Mouse (Mus musculus) midbrain, embryonic 13.5 days (tissue): ENCODE measurements at regions not wholly inside any gene's neighbourhood (a gene's known extent, or its start where the extent isn't known, plus 50 kb on each side); places are given as distances from the start of the nearest gene placed in this dataset.

Experiments
- ATAC-seq: fragments of 200-750 bp; cut with Nextera tagmentation; 2 replicates; pipeline ENCODE4 v1.8.0; 2017; ENCODE audit warnings: mild to moderate bottlenecking, moderate TSS enrichment, moderate library complexity
- H3K27ac ChIP-seq: fragments of 300-500 bp; sonication (generic); 2 replicates; pipeline ENCODE4 v1.5.1; 2015; ENCODE audit warnings: inconsistent platforms, mild to moderate bottlenecking, moderate library complexity
- H3K27me3 ChIP-seq: fragments of 300-500 bp; sonication (generic); 2 replicates; pipeline ENCODE4 v1.6.1; 2015; ENCODE audit warnings: mild to moderate bottlenecking, inconsistent platforms
- H3K36me3 ChIP-seq: fragments of 300-500 bp; sonication (generic); 2 replicates; pipeline ENCODE4 v1.6.1; 2015; ENCODE audit warnings: mild to moderate bottlenecking, inconsistent platforms
- H3K4me1 ChIP-seq: fragments of 300-500 bp; sonication (generic); replicated peaks from 2 replicates; pipeline ENCODE4 v1.6.1; 2015; ENCODE audit warnings: inconsistent platforms
- H3K4me2 ChIP-seq: fragments of 300-500 bp; sonication (generic); replicated peaks from 2 replicates; pipeline ENCODE4 v1.6.1; 2015; ENCODE audit warnings: moderate library complexity, mild to moderate bottlenecking, inconsistent platforms
- H3K4me3 ChIP-seq: fragments of 300-500 bp; sonication (generic); replicated peaks from 2 replicates; pipeline ENCODE4 v1.5.1; 2015; ENCODE audit warnings: mild to moderate bottlenecking, inconsistent platforms
- H3K9ac ChIP-seq: fragments of 300-500 bp; sonication (generic); replicated peaks from 2 replicates; pipeline ENCODE4 v1.6.1; 2015; ENCODE audit warnings: mild to moderate bottlenecking, inconsistent platforms
- H3K9me3 ChIP-seq: fragments of 300-500 bp; sonication (generic); 2 replicates; pipeline ENCODE4 v1.6.1; 2016; ENCODE audit warnings: mild to moderate bottlenecking, inconsistent platforms
- WGBS: fragments of 180-500 bp; shearing (Covaris S2); methylation state at CpG from one replicate; pipeline ENCODE4 v1.1.7; 2015; 5-methylcytosine and 5-hydroxymethylcytosine counted together

GRCm38 (mm10) chr16:93486646-93487550 is 117.0 kb downstream of the Setd4 start:
- no peak overlapping the region for H3K4me2 ChIP-seq
- WGBS: 78% methylated on average over 26 of the region's 26 CpGs

DNA sequence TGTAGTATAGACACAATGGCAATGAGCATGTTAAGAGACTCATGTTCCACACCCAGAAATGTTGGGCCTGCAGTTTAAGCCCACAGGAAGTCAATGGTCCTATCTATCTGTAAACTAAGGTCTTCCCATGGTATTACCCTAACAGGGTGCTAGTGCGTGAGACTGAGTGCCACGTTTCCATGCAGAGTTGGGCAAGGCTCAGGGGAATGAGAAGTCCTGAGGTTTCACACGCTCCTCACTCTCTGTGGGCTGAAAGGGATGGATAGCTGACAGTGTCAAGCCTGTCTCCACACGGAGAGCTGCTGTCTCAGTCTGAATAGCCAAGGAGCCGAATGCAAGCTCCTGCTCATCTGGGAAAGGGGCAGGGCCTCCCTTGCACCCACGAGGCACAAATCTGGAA is 133.9 kb downstream of the Setd4 start:
- no peak for ATAC-seq
- no peak overlapping the region for H3K27ac ChIP-seq
- no peak overlapping the region for H3K4me2 ChIP-seq
- peaks cover 14% of the 10 kb centered on the region for H3K9me3 ChIP-seq
- H3K36me3 ChIP-seq: no peaks in the 10 kb centered on the region
- H3K4me1 ChIP-seq: no peaks in the 10 kb centered on the region
- WGBS: 82% methylated on average over 6 of the region's 6 CpGs
- no peak overlapping the region for H3K4me3 ChIP-seq
- no peak overlapping the region for H3K9ac ChIP-seq
- no peaks in the 10 kb centered on the region for H3K27me3 ChIP-seq

More at GRCm38 (mm10) chr16:93486646-93487550, 117.0 kb downstream of the Setd4 start:
- no peaks in the 10 kb centered on the region for H3K36me3 ChIP-seq
- H3K9ac ChIP-seq: no peak overlapping the region
- H3K4me3 ChIP-seq: no peak overlapping the region
- no peaks in the 10 kb centered on the region for H3K27me3 ChIP-seq
- no peak overlapping the region for H3K27ac ChIP-seq
- ATAC-seq: no peak
- no peaks in the 10 kb centered on the region for H3K4me1 ChIP-seq
- H3K9me3 ChIP-seq: 0 out of 2 replicates have a peak, but pooled peaks cover 4% of the 10 kb centered on the region

GRCm38 (mm10) chr16:93465741-93466140 is 138.1 kb downstream of the Setd4 start:
- 86% methylated on average over 5 of the region's 5 CpGs for WGBS

GRCm38 (mm10) chr16:93464898-93465297 is 139.0 kb downstream of the Setd4 start:
- no peak overlapping the region for H3K27ac ChIP-seq
- no peaks in the 10 kb centered on the region for H3K4me1 ChIP-seq
- no peaks in the 10 kb centered on the region for H3K27me3 ChIP-seq
- no peak for ATAC-seq
- no peak overlapping the region for H3K4me2 ChIP-seq
- 66% methylated on average over 2 of the region's 2 CpGs for WGBS
- no peaks in the 10 kb centered on the region for H3K36me3 ChIP-seq
- H3K4me3 ChIP-seq: no peak overlapping the region
- no peaks in the 10 kb centered on the region for H3K9me3 ChIP-seq
- H3K9ac ChIP-seq: no peak overlapping the region

More at GRCm38 (mm10) chr16:93465741-93466140, 138.1 kb downstream of the Setd4 start:
- no peaks in the 10 kb centered on the region for H3K36me3 ChIP-seq
- H3K4me3 ChIP-seq: no peak overlapping the region
- no peaks in the 10 kb centered on the region for H3K9me3 ChIP-seq
- H3K27me3 ChIP-seq: no peaks in the 10 kb centered on the region
- H3K4me2 ChIP-seq: no peak overlapping the region
- no peak overlapping the region for H3K9ac ChIP-seq
- H3K4me1 ChIP-seq: no peaks in the 10 kb centered on the region
- no peak overlapping the region for H3K27ac ChIP-seq
- no peak for ATAC-seq

- Histone ChIP-seq H3K4me1 (peaks cover 13% of the 10 kb centered on the region), H3K4me3 (no peak overlapping the region), H3K4me2 (no peak overlapping the region), H3K9me3 (no peaks in the 10 kb centered on the region), H3K9ac (no peak overlapping the region), H3K36me3 (no peaks in the 10 kb centered on the region), H3K27ac (no peak overlapping the region), H3K27me3 (no peaks in the 10 kb centered on the region)
- 83% methylated on average over 13 of the region's 13 CpGs for WGBS
- no peak for ATAC-seq
Observed at GRCm38 (mm10) chr16:93463405-93463804, 140.5 kb downstream of the Setd4 start.

DNA sequence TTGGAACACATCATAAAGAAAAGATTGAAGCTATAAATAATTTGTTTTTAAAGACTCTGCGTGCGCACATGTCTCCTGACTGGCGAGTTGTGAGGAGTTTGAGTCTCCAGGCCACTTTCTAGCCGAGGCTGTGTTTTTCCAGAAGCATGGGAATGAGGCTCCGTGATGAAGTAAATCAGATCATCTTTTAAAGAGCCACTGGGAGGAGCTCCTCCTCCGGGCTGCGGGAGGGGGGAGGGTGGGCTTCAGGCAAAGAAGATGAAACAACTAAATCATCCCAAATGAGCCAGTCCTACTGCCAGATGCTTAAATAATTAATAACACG is 141.6 kb downstream of the Setd4 start:
- Histone ChIP-seq H3K4me2 (no peak overlapping the region), H3K4me1 (peaks cover 13% of the 10 kb centered on the region), H3K36me3 (no peaks in the 10 kb centered on the region), H3K27me3 (no peaks in the 10 kb centered on the region), H3K4me3 (no peak overlapping the region), H3K9ac (no peak overlapping the region), H3K27ac (no peak overlapping the region), H3K9me3 (no peaks in the 10 kb centered on the region)
- no peak for ATAC-seq
- WGBS: 55% methylated on average over 8 of the region's 8 CpGs

DNA sequence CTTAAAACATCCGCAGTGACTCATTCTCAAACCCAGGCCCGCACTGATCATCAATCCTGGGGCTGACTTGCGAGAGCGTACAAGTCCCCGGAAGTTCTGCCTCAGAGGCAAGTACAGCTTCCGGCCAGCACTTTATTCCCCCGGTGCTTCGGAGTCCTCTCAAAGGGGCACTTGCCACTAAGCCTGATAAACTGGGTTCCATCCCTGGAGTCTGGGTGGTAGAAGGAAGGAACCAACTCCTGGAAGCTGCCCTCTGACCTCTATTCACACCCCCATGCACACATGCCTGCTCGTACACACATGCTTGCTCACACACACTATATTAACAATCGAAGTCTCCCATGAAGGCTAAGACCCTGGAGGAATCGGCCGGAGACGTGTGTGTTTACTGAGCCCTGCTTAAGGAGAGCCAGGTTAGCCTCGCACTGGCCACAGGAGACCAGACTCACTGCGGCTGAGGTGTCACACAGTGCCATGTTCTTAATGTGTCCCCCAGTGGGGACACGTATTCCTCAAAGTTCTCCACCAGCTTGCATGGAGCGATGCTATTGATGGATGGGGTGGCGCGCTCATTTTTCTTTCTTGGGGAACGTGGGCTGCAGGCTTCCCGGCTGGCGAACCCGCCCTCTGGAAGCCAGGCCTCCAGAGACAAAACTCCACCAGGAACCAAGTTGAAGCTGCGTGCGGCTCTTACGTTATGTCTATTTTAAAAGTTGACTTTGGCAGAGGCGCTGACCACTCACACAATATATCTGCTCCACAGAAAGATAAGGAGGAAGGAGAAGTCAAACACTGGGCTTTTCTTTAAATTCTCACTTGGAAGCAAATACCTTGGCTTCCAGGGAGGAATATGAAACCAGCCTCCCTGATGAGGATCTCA is 142.2 kb downstream of the Setd4 start:
- Histone ChIP-seq H3K36me3 (no peaks in the 10 kb centered on the region), H3K27ac (no peak overlapping the region), H3K4me1 (peaks cover 13% of the 10 kb centered on the region), H3K27me3 (no peaks in the 10 kb centered on the region), H3K9ac (no peak overlapping the region), H3K9me3 (no peaks in the 10 kb centered on the region), H3K4me3 (no peak overlapping the region), H3K4me2 (no peak overlapping the region)
- no peak for ATAC-seq
- WGBS: 93% methylated on average over 27 of the region's 27 CpGs

GRCm38 (mm10) chr16:93459497-93460240 is 144.2 kb downstream of the Setd4 start:
- ATAC-seq: peak; percentile 40; the same call in 1 of the 2 replicates
- no peak overlapping the region for H3K4me2 ChIP-seq

GRCm38 (mm10) chr16:93458598-93459496 is 145.0 kb downstream of the Setd4 start:
- 0 out of 2 replicates have a peak overlapping the region, but pooled peaks have one; percentile 11 for H3K27ac ChIP-seq
- H3K9ac ChIP-seq: no peak overlapping the region
- peak overlapping the region; percentile 39 for H3K4me2 ChIP-seq
- 43% methylated on average over 25 of the region's 25 CpGs for WGBS
- no peaks in the 10 kb centered on the region for H3K36me3 ChIP-seq
- H3K9me3 ChIP-seq: no peaks in the 10 kb centered on the region
- H3K4me1 ChIP-seq: peaks cover 13% of the 10 kb centered on the region
- no peaks in the 10 kb centered on the region for H3K27me3 ChIP-seq
- H3K4me3 ChIP-seq: no peak overlapping the region
- ATAC-seq: peak; percentile 56; the same call in 1 of the 2 replicates

More at GRCm38 (mm10) chr16:93459497-93460240, 144.2 kb downstream of the Setd4 start:
- Histone ChIP-seq H3K4me1 (peaks cover 13% of the 10 kb centered on the region), H3K9ac (no peak overlapping the region), H3K9me3 (no peaks in the 10 kb centered on the region), H3K27ac (0 out of 2 replicates have a peak overlapping the region, but pooled peaks have one; percentile 11), H3K27me3 (no peaks in the 10 kb centered on the region), H3K4me3 (no peak overlapping the region), H3K36me3 (no peaks in the 10 kb centered on the region)
- 59% methylated on average over 12 of the region's 12 CpGs for WGBS

- no peaks in the 10 kb centered on the region for H3K9me3 ChIP-seq
- no peaks in the 10 kb centered on the region for H3K36me3 ChIP-seq
- H3K4me1 ChIP-seq: peaks cover 13% of the 10 kb centered on the region
- ATAC-seq: 0 out of 2 replicates have a peak, but pooled peaks have one; percentile 30
- no peak overlapping the region for H3K4me3 ChIP-seq
- H3K27ac ChIP-seq: no peak overlapping the region
- 0 out of 2 replicates have a peak, but pooled peaks cover 6% of the 10 kb centered on the region for H3K27me3 ChIP-seq
- H3K9ac ChIP-seq: no peak overlapping the region
- no peak overlapping the region for H3K4me2 ChIP-seq
- WGBS: 92% methylated on average over 20 of the region's 20 CpGs
Observed at GRCm38 (mm10) chr16:93458011-93458585, 145.8 kb downstream of the Setd4 start.
